Mouse (Mus musculus) T-helper 17 cell (primary cell): ENCODE data around the gene Dlg1.

Experiments used
- in situ Hi-C, 2 experiments: fragments of 300-600 bp; cut with MboI, MseI; formaldehyde crosslinking; loops; 1 replicate in 1 of 2; 2 replicates in 1 of 2; pipeline ENCODE4 v1.15.1; 2025; ENCODE audit warnings: high pct_unique_total_duplicates in 2 of 2

The Dlg1 gene

GRCm38 (mm10) chr16:31663379-31664286 is at the start of gene Dlg1:
TSS of gene Dlg1 (plus strand) at chr16:31663443.
- in situ Hi-C loops: no loop called here

GRCm38 (mm10) chr16:31616382-31616781 is 46.9 kb upstream of the Dlg1 start:
- in situ Hi-C loops: no loop called here

GRCm38 (mm10) chr16:31617128-31617527 is 46.1 kb upstream of the Dlg1 start:
- in situ Hi-C loops: no loop called here

GRCm38 (mm10) chr16:31617823-31618371 is 45.3 kb upstream of the Dlg1 start:
- in situ Hi-C loops: no loop called here

- in situ Hi-C loops: no loop called here
Observed at GRCm38 (mm10) chr16:31618671-31619070, 44.6 kb upstream of the Dlg1 start.

- in situ Hi-C loops: no loop called here
Observed at GRCm38 (mm10) chr16:31619675-31620335, 43.4 kb upstream of the Dlg1 start.

GRCm38 (mm10) chr16:31622356-31622755 is 40.9 kb upstream of the Dlg1 start:
- in situ Hi-C loops: no loop called here

GRCm38 (mm10) chr16:31623136-31623535 is 40.1 kb upstream of the Dlg1 start:
- in situ Hi-C loops: no loop called here

- in situ Hi-C loops: no loop called here
Observed at GRCm38 (mm10) chr16:31624749-31625148, 38.5 kb upstream of the Dlg1 start.

- in situ Hi-C loops: no loop called here
Observed at GRCm38 (mm10) chr16:31626331-31626730, 36.9 kb upstream of the Dlg1 start.

- in situ Hi-C loops: no loop called here
Observed at GRCm38 (mm10) chr16:31630381-31630780, 32.9 kb upstream of the Dlg1 start.

- in situ Hi-C loops: no loop called here
Observed at GRCm38 (mm10) chr16:31631046-31631445, 32.2 kb upstream of the Dlg1 start.

GRCm38 (mm10) chr16:31634371-31634770 is 28.9 kb upstream of the Dlg1 start:
- in situ Hi-C loops: no loop called here

GRCm38 (mm10) chr16:31638393-31638792 is 24.9 kb upstream of the Dlg1 start:
- in situ Hi-C loops: no loop called here

- in situ Hi-C loops: loop anchor here in 1 of 2 experiments (5.0 kb wide), 1 partner anchor 48 kb away; no protein-coding TSS in a partner anchor
Observed at GRCm38 (mm10) chr16:31639946-31640345, 23.3 kb upstream of the Dlg1 start.

GRCm38 (mm10) chr16:31641776-31642175 is 21.5 kb upstream of the Dlg1 start:
- in situ Hi-C loops: loop anchor here in 1 of 2 experiments (5.0 kb wide), 1 partner anchor 49 kb away; no protein-coding TSS in a partner anchor

GRCm38 (mm10) chr16:31647221-31647620 is 16.0 kb upstream of the Dlg1 start:
- in situ Hi-C loops: no loop called here

- in situ Hi-C loops: no loop called here
Observed at GRCm38 (mm10) chr16:31650788-31651187, 12.5 kb upstream of the Dlg1 start.

- in situ Hi-C loops: no loop called here
Observed at GRCm38 (mm10) chr16:31651541-31651940, 11.7 kb upstream of the Dlg1 start.

GRCm38 (mm10) chr16:31652115-31652843 is 11.0 kb upstream of the Dlg1 start:
- in situ Hi-C loops: no loop called here

- in situ Hi-C loops: no loop called here
Observed at GRCm38 (mm10) chr16:31653616-31654015, 9.6 kb upstream of the Dlg1 start.

- in situ Hi-C loops: no loop called here
Observed at GRCm38 (mm10) chr16:31654021-31654420, 9.2 kb upstream of the Dlg1 start.
